Mouse (Mus musculus): ENCODE results near the gene Gfra4.
"Not testable (repeated sequence)": the region's sequence is repeated elsewhere in the genome, so short reads cannot be mapped to it uniquely, and the experiment has no call there.

Gfra4 gene

GRCm38 (mm10) chr2:131044989-131045720, 2.3 kb upstream of the Gfra4 start:
- no peak for DNase-seq

DNA sequence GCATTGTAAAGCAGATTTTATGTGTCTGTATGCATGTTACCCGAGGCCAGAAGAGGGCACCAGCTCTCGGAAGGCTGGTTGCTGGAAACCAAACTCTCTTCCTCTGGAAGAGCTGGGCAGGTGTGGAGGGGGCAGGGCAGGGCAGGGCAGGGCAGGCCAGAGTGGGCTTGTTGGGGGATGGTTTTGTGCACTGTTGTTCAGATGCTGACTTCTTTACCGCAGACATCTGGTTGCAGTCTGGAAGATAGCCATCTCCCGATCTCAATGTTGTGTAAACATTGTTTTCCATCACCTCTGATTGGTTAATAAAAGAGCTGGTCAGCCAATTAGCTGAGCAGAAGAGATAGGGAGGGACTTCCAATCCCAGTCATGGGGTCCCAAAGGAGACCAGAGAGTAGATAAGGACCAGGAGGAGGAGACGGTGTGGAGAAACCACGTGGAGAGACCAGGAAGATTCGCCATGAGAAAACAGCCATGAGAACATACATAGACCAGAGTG, 1.5 kb upstream of the Gfra4 start:
- DNase-seq: no peak

DNA sequence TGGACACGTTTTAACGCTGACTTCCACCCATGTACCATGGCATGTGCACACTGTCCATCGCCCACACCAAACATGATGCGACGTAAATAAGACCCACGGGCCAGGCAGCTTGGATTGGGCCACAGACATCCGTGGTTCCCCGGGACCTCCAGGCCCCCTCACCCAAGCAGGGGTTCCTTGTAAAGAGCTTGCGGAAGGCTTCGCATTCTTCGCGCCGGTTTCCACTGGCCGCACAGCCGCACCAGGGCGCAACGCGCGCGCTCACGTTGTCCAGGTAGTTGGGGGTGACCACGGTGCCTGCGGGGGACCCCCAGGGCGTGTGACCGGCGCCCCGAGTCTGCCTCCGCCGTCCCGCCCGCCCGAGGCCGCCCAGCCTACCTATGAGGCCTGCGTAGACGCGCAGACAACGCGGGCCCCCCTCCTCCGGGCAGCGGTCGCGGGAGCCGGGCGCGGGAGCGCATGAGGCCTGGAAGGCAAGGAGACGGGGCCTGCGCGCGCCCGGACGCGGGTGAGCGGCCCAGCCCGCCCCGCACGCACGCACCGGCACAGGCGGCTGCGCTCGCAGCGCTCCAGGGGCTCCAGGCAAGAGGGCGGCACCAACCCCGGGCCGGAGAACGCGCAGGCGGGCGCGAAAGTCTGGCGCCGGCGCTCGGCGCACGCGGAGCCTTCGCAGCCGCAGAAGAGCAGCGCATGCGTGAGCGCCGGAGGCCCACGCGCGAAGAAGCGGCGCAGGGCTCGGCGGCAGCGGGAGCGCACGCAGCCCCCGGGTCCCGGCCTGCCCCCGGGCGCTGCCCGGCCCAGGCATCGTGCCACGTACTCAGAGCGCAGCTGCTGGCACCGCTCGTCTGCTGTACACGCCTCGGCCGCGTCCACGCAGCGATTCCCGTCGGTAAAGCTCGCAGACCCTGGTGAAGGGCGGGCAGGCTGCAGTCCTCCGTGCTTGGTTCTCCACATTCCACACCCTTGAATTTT, 1.7 kb downstream of the Gfra4 start:
- DNase-seq: peak; percentile 64

GRCm38 (mm10) chr2:131038675-131039074, 4.2 kb downstream of the Gfra4 start:
- no peak for DNase-seq

DNA sequence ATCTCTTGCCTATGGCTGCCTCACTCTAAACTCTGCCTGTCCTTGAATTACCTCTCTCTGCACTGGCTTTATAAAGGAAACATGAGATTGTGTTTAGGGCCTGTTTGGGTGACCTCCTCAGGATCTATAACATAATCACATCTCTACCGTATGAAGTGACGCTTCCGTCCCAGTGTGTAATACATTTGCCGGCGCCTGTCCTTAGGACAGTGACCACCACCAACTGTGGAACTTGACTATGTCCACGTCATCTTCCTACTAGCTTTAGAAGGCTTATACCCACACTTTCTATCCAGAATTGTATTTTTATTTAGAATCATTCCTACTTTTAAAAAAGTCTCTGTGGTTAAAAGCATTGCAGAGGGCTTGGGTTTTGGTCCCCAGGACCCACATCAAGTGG, 4.7 kb downstream of the Gfra4 start:
- DNase-seq: no peak

- DNase-seq: no peak
Measured at GRCm38 (mm10) chr2:131037226-131037990, 5.5 kb downstream of the Gfra4 start.

DNA sequence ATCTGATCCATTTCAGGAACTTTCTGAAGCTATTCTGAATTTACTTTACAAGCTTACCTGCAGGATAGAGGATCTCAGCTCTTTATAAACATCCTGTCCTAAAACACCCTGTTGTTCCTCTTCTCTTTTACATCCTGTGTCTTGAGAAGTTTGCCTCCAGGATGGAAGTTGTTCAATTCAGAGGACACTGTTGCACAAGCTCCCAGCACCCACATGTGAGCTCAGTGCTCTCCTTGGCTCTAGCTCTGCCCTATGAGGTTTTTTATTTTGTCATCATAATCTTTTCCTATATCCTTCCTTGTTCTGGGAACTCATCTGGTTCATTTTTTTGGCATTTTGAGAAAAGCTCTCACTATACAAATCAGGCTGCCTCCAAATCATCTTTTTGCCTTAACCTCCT, 6.1 kb downstream of the Gfra4 start:
- no peak for DNase-seq

GRCm38 (mm10) chr2:131036343-131036742, 6.5 kb downstream of the Gfra4 start:
- DNase-seq: no peak

- DNase-seq: not testable (repeated sequence)
Measured at GRCm38 (mm10) chr2:131031406-131031805, 11.5 kb downstream of the Gfra4 start.

DNA sequence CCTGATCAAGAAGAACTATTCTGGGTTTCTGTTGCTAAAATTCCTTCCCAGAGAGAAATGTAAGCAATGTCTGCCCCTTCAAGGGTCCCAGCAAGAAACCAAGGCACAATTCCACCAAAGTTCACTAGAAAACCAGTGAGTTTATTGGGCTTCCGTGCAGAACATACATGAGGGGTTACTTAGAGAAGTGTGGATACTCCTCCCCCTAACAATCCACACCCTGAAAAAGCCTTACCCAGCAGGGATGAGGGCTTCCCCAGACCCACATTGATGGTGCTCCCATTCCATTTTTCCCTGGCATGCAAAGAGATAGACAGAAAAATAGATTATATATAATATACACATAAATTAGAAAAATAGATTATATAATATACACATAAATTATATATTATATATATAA, 11.9 kb downstream of the Gfra4 start:
- DNase-seq: no peak

DNA sequence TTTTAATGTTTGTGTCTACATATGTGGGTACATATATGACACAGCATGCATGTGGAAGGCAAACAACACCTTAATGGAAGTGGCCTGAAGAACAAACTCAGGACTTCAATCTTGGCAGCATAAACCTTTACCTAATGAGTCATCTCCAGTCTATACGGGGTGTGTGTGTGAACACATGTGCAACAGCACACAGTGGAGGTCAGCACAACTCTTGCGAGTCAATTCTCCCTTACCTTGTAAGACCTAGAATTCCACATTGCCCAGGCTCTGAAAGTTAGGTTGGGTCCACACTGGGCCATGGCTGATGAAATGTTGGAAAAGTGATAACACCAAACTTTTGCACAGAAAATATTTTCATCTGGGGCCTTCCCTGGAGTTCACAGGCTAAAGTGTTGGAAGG, 12.3 kb downstream of the Gfra4 start:
- DNase-seq: no peak

GRCm38 (mm10) chr2:131029065-131029935, 13.6 kb downstream of the Gfra4 start:
- DNase-seq: no peak

GRCm38 (mm10) chr2:131026941-131027340, 15.9 kb downstream of the Gfra4 start:
- DNase-seq: no peak

DNA sequence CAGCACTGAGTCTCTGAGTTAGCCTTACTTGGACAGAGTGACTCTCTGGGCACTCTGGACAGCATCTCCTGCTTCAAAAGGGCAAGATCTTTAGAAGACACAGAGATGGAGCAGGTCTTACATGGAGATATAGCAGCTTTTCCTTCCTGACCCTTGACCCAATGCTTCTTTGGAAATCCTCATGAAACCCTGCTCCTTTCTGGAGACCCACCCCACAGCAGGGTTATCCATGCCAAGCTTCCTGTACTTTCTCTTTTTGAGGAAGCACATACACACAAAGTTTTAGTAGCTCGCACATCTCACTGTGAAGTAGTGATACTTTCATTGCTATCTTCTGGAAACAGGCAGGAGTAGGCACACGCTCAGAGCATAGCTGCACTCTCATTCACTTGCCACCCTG, 17.7 kb downstream of the Gfra4 start:
- DNase-seq: no peak

GRCm38 (mm10) chr2:131010566-131010965, 32.3 kb downstream of the Gfra4 start:
- no peak for DNase-seq

GRCm38 (mm10) chr2:131009123-131009522, 33.8 kb downstream of the Gfra4 start:
- no peak for DNase-seq

GRCm38 (mm10) chr2:130992818-130993217, 50.1 kb downstream of the Gfra4 start:
- no peak for DNase-seq
